Mouse (Mus musculus): Measurements from ENCODE around the gene Gmcl1. TPM values are rescaled to one million over a fixed set of nuclear protein-coding genes. Genes with fewer than 3 reads are reported as not detected.

Gene Gmcl1
- polyA plus RNA-seq, 1 experiment from 2014 or later = 33.8 TPM

- 92% methylated on average over 6 of the region's 6 CpGs for WGBS
- H3K27me3 ChIP-seq (replicated peaks; ENCODE audit: control insufficient read depth, insufficient read depth, low read length) = no peaks in the 10 kb centered on the region
- H3K9me3 ChIP-seq (replicated peaks; ENCODE audit: control insufficient read depth, low read length) = no peaks in the 10 kb centered on the region
- no peak overlapping the region for H3K9ac ChIP-seq (ENCODE audit: low read length)
- no peak overlapping the region for H3K4me2 ChIP-seq (ENCODE audit: low read length)
- H3K27ac ChIP-seq (ENCODE audit: low read depth, low read length) = no peak overlapping the region
- H3K4me3 ChIP-seq (ENCODE audit: low read depth, low read length) = no peak overlapping the region
- ATAC-seq = no peak
- no peak for DNase-seq (ENCODE audit: low spot score)
- H3K4me1 ChIP-seq (ENCODE audit: control insufficient read depth, insufficient read depth, low read length) = no peaks in the 10 kb centered on the region
- H3K36me3 ChIP-seq (ENCODE audit: control insufficient read depth, insufficient read depth, low read length) = peaks cover 93% of the 10 kb centered on the region
Measured at GRCm38 (mm10) chr6:86678341-86678740, 54.8 kb downstream of the Gmcl1 start.

GRCm38 (mm10) chr6:86670873-86671272, 62.3 kb downstream of the Gmcl1 start:
- Histone ChIP-seq H3K4me1 (ENCODE audit: control insufficient read depth, insufficient read depth, low read length) (peaks cover 11% of the 10 kb centered on the region; the same call in 1 of the 2 replicates), H3K27me3 (replicated peaks; ENCODE audit: control insufficient read depth, insufficient read depth, low read length) (no peaks in the 10 kb centered on the region), H3K27ac (ENCODE audit: low read depth, low read length) (peak overlapping the region; percentile 23; the same call in 1 of the 2 replicates), H3K4me3 (ENCODE audit: low read depth, low read length) (no peak overlapping the region), H3K4me2 (ENCODE audit: low read length) (no peak overlapping the region), H3K36me3 (ENCODE audit: control insufficient read depth, insufficient read depth, low read length) (peaks cover 43% of the 10 kb centered on the region), H3K9me3 (replicated peaks; ENCODE audit: control insufficient read depth, low read length) (no peaks in the 10 kb centered on the region), H3K9ac (ENCODE audit: low read length) (no peak overlapping the region)
- 18% methylated on average over 2 of the region's 2 CpGs for WGBS
- DNase-seq (ENCODE audit: low spot score) = peak; percentile 93
- ATAC-seq = no peak

GRCm38 (mm10) chr6:86669240-86669727, 63.9 kb downstream of the Gmcl1 start:
- H3K9ac ChIP-seq (ENCODE audit: low read length) = peak overlapping the region; percentile 87
- H3K9me3 ChIP-seq (replicated peaks; ENCODE audit: control insufficient read depth, low read length) = no peaks in the 10 kb centered on the region
- H3K27ac ChIP-seq (ENCODE audit: low read depth, low read length) = peak overlapping the region; percentile 44; the same call in 1 of the 2 replicates
- H3K4me2 ChIP-seq (ENCODE audit: low read length) = peak overlapping the region; percentile 89
- DNase-seq (ENCODE audit: low spot score) = peak; percentile 100
- peak; percentile 100 for ATAC-seq
- no peaks in the 10 kb centered on the region for H3K27me3 ChIP-seq (replicated peaks; ENCODE audit: control insufficient read depth, insufficient read depth, low read length)
- H3K36me3 ChIP-seq (ENCODE audit: control insufficient read depth, insufficient read depth, low read length) = peaks cover 30% of the 10 kb centered on the region
- WGBS = under 1% methylated on average over 34 of the region's 37 CpGs
- H3K4me3 ChIP-seq (ENCODE audit: low read depth, low read length) = peak overlapping the region; percentile 96
- peaks cover 11% of the 10 kb centered on the region; the same call in 1 of the 2 replicates for H3K4me1 ChIP-seq (ENCODE audit: control insufficient read depth, insufficient read depth, low read length)

GRCm38 (mm10) chr6:86668580-86669239, 64.5 kb downstream of the Gmcl1 start, which contains the start of gene Mxd1:
Mxd1 (minus strand) TSS chr6:86669161.
- WGBS = 2% methylated on average over 60 of the region's 76 CpGs
- ATAC-seq = peak; percentile 96; the same call in 1 of the 2 replicates
- Histone ChIP-seq H3K27me3 (replicated peaks; ENCODE audit: control insufficient read depth, insufficient read depth, low read length) (no peaks in the 10 kb centered on the region), H3K4me1 (ENCODE audit: control insufficient read depth, insufficient read depth, low read length) (peaks cover 11% of the 10 kb centered on the region; the same call in 1 of the 2 replicates), H3K4me3 (ENCODE audit: low read depth, low read length) (peak within 1 kb of the TSS; percentile 96), H3K36me3 (ENCODE audit: control insufficient read depth, insufficient read depth, low read length) (peaks cover 27% of the 10 kb centered on the region), H3K9me3 (replicated peaks; ENCODE audit: control insufficient read depth, low read length) (no peaks in the 10 kb centered on the region), H3K9ac (ENCODE audit: low read length) (peak within 1 kb of the TSS; percentile 87), H3K27ac (ENCODE audit: low read depth, low read length) (peak within 1 kb of the TSS; percentile 60), H3K4me2 (ENCODE audit: low read length) (peak within 1 kb of the TSS; percentile 89)
- DNase-seq (ENCODE audit: low spot score) = peak; percentile 12

GRCm38 (mm10) chr6:86667061-86667460, 66.1 kb downstream of the Gmcl1 start:
- DNase-seq (ENCODE audit: low spot score) (no peak), ATAC-seq (no peak)
- Histone ChIP-seq H3K27ac (ENCODE audit: low read depth, low read length) (no peak overlapping the region), H3K4me2 (ENCODE audit: low read length) (no peak overlapping the region), H3K4me1 (ENCODE audit: control insufficient read depth, insufficient read depth, low read length) (peaks cover 11% of the 10 kb centered on the region; the same call in 1 of the 2 replicates), H3K9ac (ENCODE audit: low read length) (no peak overlapping the region), H3K4me3 (ENCODE audit: low read depth, low read length) (no peak overlapping the region), H3K36me3 (ENCODE audit: control insufficient read depth, insufficient read depth, low read length) (peaks cover 23% of the 10 kb centered on the region), H3K9me3 (replicated peaks; ENCODE audit: control insufficient read depth, low read length) (no peaks in the 10 kb centered on the region), H3K27me3 (replicated peaks; ENCODE audit: control insufficient read depth, insufficient read depth, low read length) (no peaks in the 10 kb centered on the region)
- WGBS = 92% methylated on average over 10 of the region's 10 CpGs

- Histone ChIP-seq H3K9ac (ENCODE audit: low read length) (no peak overlapping the region), H3K36me3 (ENCODE audit: control insufficient read depth, insufficient read depth, low read length) (peaks cover 28% of the 10 kb centered on the region), H3K27me3 (replicated peaks; ENCODE audit: control insufficient read depth, insufficient read depth, low read length) (no peaks in the 10 kb centered on the region), H3K4me2 (ENCODE audit: low read length) (no peak overlapping the region), H3K4me1 (ENCODE audit: control insufficient read depth, insufficient read depth, low read length) (peaks cover 11% of the 10 kb centered on the region; the same call in 1 of the 2 replicates), H3K9me3 (replicated peaks; ENCODE audit: control insufficient read depth, low read length) (no peaks in the 10 kb centered on the region), H3K27ac (ENCODE audit: low read depth, low read length) (no peak overlapping the region), H3K4me3 (ENCODE audit: low read depth, low read length) (no peak overlapping the region)
- ATAC-seq (no peak), DNase-seq (ENCODE audit: low spot score) (no peak)
- 87% methylated on average over 17 of the region's 17 CpGs for WGBS
Measured at GRCm38 (mm10) chr6:86665560-86666307, 67.4 kb downstream of the Gmcl1 start.

GRCm38 (mm10) chr6:86665076-86665475, 68.1 kb downstream of the Gmcl1 start:
- Histone ChIP-seq H3K9me3 (replicated peaks; ENCODE audit: control insufficient read depth, low read length) (no peaks in the 10 kb centered on the region), H3K4me3 (ENCODE audit: low read depth, low read length) (no peak overlapping the region), H3K27ac (ENCODE audit: low read depth, low read length) (no peak overlapping the region), H3K9ac (ENCODE audit: low read length) (no peak overlapping the region), H3K4me1 (ENCODE audit: control insufficient read depth, insufficient read depth, low read length) (peaks cover 11% of the 10 kb centered on the region; the same call in 1 of the 2 replicates), H3K36me3 (ENCODE audit: control insufficient read depth, insufficient read depth, low read length) (peaks cover 34% of the 10 kb centered on the region), H3K4me2 (ENCODE audit: low read length) (no peak overlapping the region), H3K27me3 (replicated peaks; ENCODE audit: control insufficient read depth, insufficient read depth, low read length) (no peaks in the 10 kb centered on the region)
- 83% methylated on average over 5 of the region's 5 CpGs for WGBS
- DNase-seq (ENCODE audit: low spot score) (no peak), ATAC-seq (no peak)

- Histone ChIP-seq H3K36me3 (ENCODE audit: control insufficient read depth, insufficient read depth, low read length) (peaks cover 66% of the 10 kb centered on the region), H3K9ac (ENCODE audit: low read length) (no peak overlapping the region), H3K4me2 (ENCODE audit: low read length) (no peak overlapping the region), H3K27me3 (replicated peaks; ENCODE audit: control insufficient read depth, insufficient read depth, low read length) (no peaks in the 10 kb centered on the region), H3K9me3 (replicated peaks; ENCODE audit: control insufficient read depth, low read length) (no peaks in the 10 kb centered on the region), H3K4me1 (ENCODE audit: control insufficient read depth, insufficient read depth, low read length) (no peaks in the 10 kb centered on the region), H3K27ac (ENCODE audit: low read depth, low read length) (no peak overlapping the region), H3K4me3 (ENCODE audit: low read depth, low read length) (no peak overlapping the region)
- 82% methylated on average over 9 of the region's 9 CpGs for WGBS
- ATAC-seq = no peak
- no peak for DNase-seq (ENCODE audit: low spot score)
Measured at GRCm38 (mm10) chr6:86660161-86660877, 72.9 kb downstream of the Gmcl1 start.

All from forebrain, embryonic 14.5 days (tissue).